Mouse (Mus musculus) CH12.LX (cell line): ENCODE measurements at regions not wholly inside any gene's neighbourhood (a gene's known extent, or its start where the extent isn't known, plus 50 kb on each side); places are given as distances from the start of the nearest gene placed in this dataset.

Experiments
- CTCF ChIP-seq, 2 experiments: IDR thresholded peaks in 1 of 2; conservative IDR thresholded peaks in 1 of 2; 2 replicates each; pipeline ENCODE4 v1.5.1; 2011 to 2012; ENCODE audit warnings: low read depth in 2 of 2, low read length in 2 of 2, improper control_type of control experiment in 1 of 2, inconsistent platforms in 1 of 2, mild to moderate bottlenecking in 1 of 2, moderate library complexity in 1 of 2
- POLR2A ChIP-seq: IDR thresholded peaks from 2 replicates; pipeline ENCODE4 v1.6.1; 2011; ENCODE audit warnings: low read depth, mild to moderate bottlenecking, improper control_type of control experiment, low read length
- TCF12 ChIP-seq: IDR thresholded peaks from 2 replicates; pipeline ENCODE4 v1.6.1; 2014; ENCODE audit warnings: low read depth, mild to moderate bottlenecking, inconsistent platforms, low read length, improper control_type of control experiment
- UBTF ChIP-seq: IDR thresholded peaks from 2 replicates; pipeline ENCODE4 v1.6.1; 2012; ENCODE audit warnings: low read depth, mild to moderate bottlenecking, inconsistent platforms, low read length, improper control_type of control experiment, moderate library complexity
- ZC3H11A ChIP-seq: IDR thresholded peaks from 2 replicates; pipeline ENCODE4 v1.6.1; 2012; ENCODE audit warnings: low read depth, mild to moderate bottlenecking, inconsistent platforms, low read length, improper control_type of control experiment

GRCm38 (mm10) chr12:115008434-115008833, 1039.1 kb upstream of the Zfp386 start:
- no peak for TF ChIP-seq TCF12
- no peak for TF ChIP-seq UBTF
- no peak for TF ChIP-seq CTCF (conservative IDR thresholded peaks at IDR 0.05 in 1 of 2, IDR thresholded peaks at IDR 0.05 in 1 of 2; ENCODE audit: low read depth in 2 of 2, low read length in 2 of 2)
- no peak for TF ChIP-seq POLR2A
- no peak for TF ChIP-seq ZC3H11A
